8 mouse cellular contexts compared by ENCODE assay signal in the genomic region with DNA sequence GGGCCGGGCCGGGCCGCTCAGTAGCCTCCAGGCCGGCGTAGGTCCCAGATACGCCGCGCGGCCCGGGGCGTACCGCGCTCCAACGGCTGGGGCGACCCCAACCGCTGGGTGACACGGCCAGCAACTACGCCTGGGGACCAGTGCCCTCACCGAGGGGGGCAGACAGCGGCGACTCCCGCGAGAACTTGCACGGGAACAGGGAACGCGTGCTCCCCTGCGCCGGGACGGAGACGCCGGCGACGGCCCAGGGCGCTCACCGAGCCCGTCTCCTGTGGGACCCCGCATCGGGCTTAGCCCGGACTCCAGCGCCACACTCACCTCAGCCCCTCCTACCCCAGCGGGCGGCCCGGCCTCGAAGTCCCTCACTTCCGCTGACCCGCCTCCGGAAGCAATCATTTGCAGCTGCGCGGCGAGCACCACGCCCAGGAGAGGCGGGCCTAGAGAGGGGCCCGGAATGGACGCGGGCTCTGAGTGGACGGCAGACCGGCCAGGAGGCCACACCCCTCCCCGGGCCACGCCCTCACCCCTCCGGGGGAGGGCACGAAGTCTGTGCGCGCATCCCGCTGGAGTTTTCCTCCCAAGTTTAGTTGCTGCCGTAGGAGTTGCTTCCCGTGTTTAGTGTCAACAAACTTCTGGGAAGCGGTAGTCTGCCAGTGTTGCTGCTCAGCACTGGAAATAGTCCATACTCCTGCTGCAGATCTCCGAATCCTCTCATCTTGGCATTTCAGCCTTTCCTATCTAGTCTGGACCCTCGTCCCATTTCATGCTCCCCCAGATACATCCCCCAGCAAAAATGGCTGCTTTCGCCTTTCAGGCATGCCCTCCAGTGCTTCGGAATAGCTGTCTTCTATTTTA. TPM values are rescaled to one million over a fixed set of nuclear protein-coding genes. Genes with fewer than 3 reads are reported as not detected.
A peak's percentile ranks its signal among the peaks of the same experiment; 100 is the strongest.
DNase-seq lines count a peak whose midpoint lies in the region; ATAC-seq lines count a peak whose summit lies in the region.

A gene (minus strand): TSS at position 456 of the 855 bp plus-strand sequence.

- peaks cover 6% of the 10 kb centered on the region for H3K36me3 ChIP-seq in lung, embryonic 16.5 days (ENCODE audit: control insufficient read depth, insufficient read depth, low read length)

- no peaks in the 10 kb centered on the region for H3K27me3 ChIP-seq in lung, embryonic 16.5 days (ENCODE audit: control insufficient read depth, insufficient read depth, low read depth, low read length)

- peaks cover 26% of the 10 kb centered on the region for H3K4me1 ChIP-seq in lung, embryonic 16.5 days (replicated peaks; ENCODE audit: control insufficient read depth, insufficient read depth, low read length)

- under 1% methylated on average over 67 of the region's 71 CpGs for WGBS in lung, embryonic 16.5 days

- H3K27ac ChIP-seq in lung, embryonic 16.5 days (ENCODE audit: low read length), result peak within 1 kb of the TSS; percentile 91

- peak within 1 kb of the TSS; percentile 90 for H3K9ac ChIP-seq in lung, embryonic 16.5 days (ENCODE audit: low read length)

- peak within 1 kb of the TSS; percentile 94 for H3K4me3 ChIP-seq in lung, embryonic 16.5 days (ENCODE audit: low read length)

- no peaks in the 10 kb centered on the region for H3K9me3 ChIP-seq in lung, embryonic 16.5 days (ENCODE audit: control insufficient read depth, low read length)

- ATAC-seq in hematopoietic stem cell, adult 5-6 weeks (replicated peaks in 1 of 2; ENCODE audit: insufficient read depth in 1 of 2, low FRiP score in 2 of 2, low TSS enrichment in 1 of 2, low read depth in 1 of 2, poor library complexity in 2 of 2, severe bottlenecking in 2 of 2), result peak; percentile 94 to 98
- ATAC-seq in lung, embryonic 16.5 days (ENCODE audit: low read depth), result peak; percentile 98

- peak; percentile 86 for DNase-seq in MEL-GATA-1-ER (ENCODE audit: extremely low read depth, low read depth)
- peak; percentile 94 for DNase-seq in cerebellum, adult 8-10 months
- peak; percentile 97 for DNase-seq in forelimb bud, embryonic 11.5 days (ENCODE audit: low read depth, low spot score)
- DNase-seq in layer of hippocampus, adult 9-10 months (ENCODE audit: low spot score), result peak; percentile 82
- peak; percentile 94 for DNase-seq in ovary, postnatal 10 days (ENCODE audit: low spot score)
- peak; percentile 93 to 94 for DNase-seq in thymus, postnatal 10 days (ENCODE audit: low spot score in 2 of 2)

- H3K4me2 ChIP-seq in lung, embryonic 16.5 days (ENCODE audit: low read depth, low read length), result peak within 1 kb of the TSS; percentile 96

RNA-seq across cellular contexts. Expression of the gene that starts here (rescaled TPM):
- total RNA-seq in hematopoietic stem cell, adult 5-6 weeks (2017), result 51.8 and 71.4 TPM in 2 replicates
- 110 and 111 TPM in 2 replicates for polyA plus RNA-seq in lung, embryonic 16.5 days (2015; fragmentation: Nextera tagmentation; extraction: Ambion mirVana)

Comparison
In these comparisons a context has a peak if more than half of its experiments do, and no peak if none do; other contexts are left out.
1. Peak in every context shown above with its lines: DNase-seq, ATAC-seq, H3K4me3 ChIP-seq and H3K27ac ChIP-seq.